Comparison of ENCODE assay signal across 27 mouse cellular contexts in genomic region chr10:89868211-89868610, GRCm38 (mm10). TPM values are rescaled to one million over a fixed set of nuclear protein-coding genes. Genes with fewer than 3 reads are reported as not detected.
DNase-seq lines count a peak whose midpoint lies in the region; ATAC-seq and TF ChIP-seq lines count a peak whose summit lies in the region.
"Had no signal": no experiment of that assay in that cellular context is flagged by ENCODE, and none has a peak within 500 bp of the region (broad histone marks: within the 10 kb centered on the region; RNA-seq: fewer than 3 reads in every experiment).

No protein-coding gene starts in this region.

- no peak overlapping the region for H3K4me3 ChIP-seq in kidney, embryonic 15.5 days (replicated peaks)
- no peak overlapping the region for H3K4me3 ChIP-seq in kidney, embryonic 16.5 days (ENCODE audit: low read length)
- H3K4me3 ChIP-seq in C2C12 (ENCODE audit: insufficient read depth, poor library complexity, severe bottlenecking), result no peak overlapping the region
- H3K4me3 ChIP-seq in midbrain, embryonic 11.5 days (ENCODE audit: low read depth, low read length), result no peak overlapping the region
- H3K4me3 ChIP-seq: forebrain, embryonic 10.5 days; forebrain, embryonic 13.5 days; heart, adult 2 months; heart, embryonic 10.5 days; heart, embryonic 13.5 days had no signal

- 54% methylated on average over 4 of the region's 4 CpGs for WGBS in kidney, embryonic 15.5 days
- 64% methylated on average over 4 of the region's 4 CpGs for WGBS in kidney, embryonic 16.5 days
- 92% methylated on average over 4 of the region's 4 CpGs for WGBS in midbrain, embryonic 11.5 days

- no peak overlapping the region for H3ac ChIP-seq in C2C12 (ENCODE audit: control insufficient read depth, insufficient read length, low read depth)

- H3K9ac ChIP-seq in kidney, embryonic 15.5 days, result no peak overlapping the region
- no peak overlapping the region for H3K9ac ChIP-seq in kidney, embryonic 16.5 days (replicated peaks; ENCODE audit: low read length)
- no peak overlapping the region for H3K9ac ChIP-seq in midbrain, embryonic 11.5 days (ENCODE audit: low read length)
- H3K9ac ChIP-seq: forebrain, embryonic 13.5 days; heart, embryonic 13.5 days; hindbrain, embryonic 14.5 days had no signal

- no peaks in the 10 kb centered on the region for H3K79me2 ChIP-seq in C2C12 (ENCODE audit: control insufficient read depth, insufficient read depth)

- no peak overlapping the region for H3K4me2 ChIP-seq in kidney, embryonic 15.5 days
- H3K4me2 ChIP-seq in kidney, embryonic 16.5 days (replicated peaks; ENCODE audit: low read depth, low read length), result no peak overlapping the region
- no peak overlapping the region for H3K4me2 ChIP-seq in midbrain, embryonic 11.5 days
- H3K4me2 ChIP-seq: forebrain, embryonic 13.5 days; heart, embryonic 13.5 days; hindbrain, embryonic 14.5 days had no signal

- H3K27ac ChIP-seq in kidney, embryonic 15.5 days, result no peak overlapping the region
- H3K27ac ChIP-seq in kidney, embryonic 16.5 days (ENCODE audit: low read length), result no peak overlapping the region
- H3K27ac ChIP-seq in midbrain, embryonic 11.5 days (ENCODE audit: low read depth, low read length), result no peak overlapping the region
- H3K27ac ChIP-seq: forebrain, embryonic 10.5 days; forebrain, embryonic 13.5 days; heart, adult 2 months; heart, embryonic 10.5 days; heart, embryonic 13.5 days; hindbrain, embryonic 14.5 days; hindbrain, postnatal 0 days had no signal

- DNase-seq in 3T3-L1 (ENCODE audit: low read depth, low spot score), result peak; percentile 67
- no peak for DNase-seq in midbrain, embryonic 11.5 days (ENCODE audit: low spot score, missing footprints)
- DNase-seq in spleen, postnatal 36 days (ENCODE audit: low spot score in 2 of 2), result no peak
- DNase-seq: adrenal gland, postnatal 10 days; adrenal gland, postnatal 36 days; cerebellum, adult 18-20 months; cerebellum, adult 9-10 months; cerebellum, postnatal 14 days; gastrocnemius, postnatal 10 days; gastrocnemius, postnatal 36 days; heart, adult 2 months; heart, postnatal 14 days; heart, postnatal 4 days had no signal

- H3K9me3 ChIP-seq in kidney, embryonic 15.5 days (replicated peaks), result no peaks in the 10 kb centered on the region
- H3K9me3 ChIP-seq in kidney, embryonic 16.5 days (ENCODE audit: low read length), result no peaks in the 10 kb centered on the region
- no peaks in the 10 kb centered on the region for H3K9me3 ChIP-seq in midbrain, embryonic 11.5 days (ENCODE audit: control insufficient read depth, low read length)
- H3K9me3 ChIP-seq: forebrain, embryonic 10.5 days; forebrain, embryonic 13.5 days; heart, embryonic 10.5 days; heart, embryonic 13.5 days had no signal

- 0 out of 2 replicates have a peak, but pooled peaks have one; percentile 30 for ATAC-seq in kidney, embryonic 15.5 days (replicated peaks; ENCODE audit: low FRiP score)
- ATAC-seq in kidney, embryonic 16.5 days (ENCODE audit: low FRiP score, low TSS enrichment), result no peak
- no peak for ATAC-seq in midbrain, embryonic 11.5 days (ENCODE audit: low FRiP score)
- ATAC-seq: forebrain, embryonic 13.5 days; forebrain, embryonic 16.5 days; hindbrain, postnatal 0 days; inflammation-experienced regulatory T-cells, adult 6 months; Patski had no signal

- H3K36me3 ChIP-seq in kidney, embryonic 15.5 days, result no peaks in the 10 kb centered on the region
- H3K36me3 ChIP-seq in kidney, embryonic 16.5 days (ENCODE audit: insufficient read depth, low read length), result no peaks in the 10 kb centered on the region
- H3K36me3 ChIP-seq in C2C12 (ENCODE audit: control insufficient read depth, insufficient read depth), result no peaks in the 10 kb centered on the region
- no peaks in the 10 kb centered on the region for H3K36me3 ChIP-seq in midbrain, embryonic 11.5 days (ENCODE audit: control insufficient read depth, insufficient read depth, low read length)
- H3K36me3 ChIP-seq: forebrain, embryonic 10.5 days; G1E; heart, embryonic 10.5 days; heart, embryonic 13.5 days had no signal

- no peak for TF ChIP-seq CTCF in C2C12 (IDR thresholded peaks at IDR 0.05; ENCODE audit: control insufficient read depth, insufficient read depth, insufficient read length)

- no peaks in the 10 kb centered on the region for H3K79me3 ChIP-seq in C2C12 (ENCODE audit: low read depth)

- peaks cover 6% of the 10 kb centered on the region for H3K4me1 ChIP-seq in kidney, embryonic 15.5 days
- peaks cover under 1% of the 10 kb centered on the region; the same call in 1 of the 2 replicates for H3K4me1 ChIP-seq in kidney, embryonic 16.5 days (ENCODE audit: insufficient read depth, low read length)
- no peaks in the 10 kb centered on the region for H3K4me1 ChIP-seq in midbrain, embryonic 11.5 days (ENCODE audit: control insufficient read depth, insufficient read depth, low read length)

- H3K27me3 ChIP-seq in kidney, embryonic 15.5 days, result peaks cover 18% of the 10 kb centered on the region
- H3K27me3 ChIP-seq in kidney, embryonic 16.5 days (ENCODE audit: insufficient read depth, low read length), result peaks cover 8% of the 10 kb centered on the region
- no peaks in the 10 kb centered on the region for H3K27me3 ChIP-seq in C2C12 (ENCODE audit: control insufficient read depth, insufficient read depth, insufficient read length)
- H3K27me3 ChIP-seq in midbrain, embryonic 11.5 days (ENCODE audit: control insufficient read depth, insufficient read depth, low read length), result no peaks in the 10 kb centered on the region; the same call in 1 of the 2 replicates
- H3K27me3 ChIP-seq: CH12.LX; forebrain, embryonic 13.5 days had no signal

TF ChIP-seq in C2C12, 6 proteins besides CTCF, POLR2A, EP300 and RAD21:
- TF ChIP-seq USF1 (IDR thresholded peaks at IDR 0.05; ENCODE audit: low read depth), result peak; percentile 46
- TF ChIP-seq FOSL1 (IDR thresholded peaks at IDR 0.05; ENCODE audit: insufficient read depth, low read length, poor library complexity, severe bottlenecking), result no peak

RNA-seq across cellular contexts. Expression of gene Anks1b, which starts 5.1 kb away (rescaled TPM):
- 2.5 and 4.1 TPM in 2 replicates for polyA plus RNA-seq in kidney, embryonic 15.5 days (2015; fragmentation: Nextera tagmentation; extraction: Ambion mirVana)
- polyA plus RNA-seq in kidney, embryonic 16.5 days (2015; fragmentation: Nextera tagmentation; extraction: Ambion mirVana), result 2.2 and 3.5 TPM in 2 replicates
- 0.27 TPM for polyA plus RNA-seq in C2C12 (2012; fragmentation: generic; extraction: Trizol)
- 3.7 and 5.4 TPM in 2 replicates for polyA plus RNA-seq in midbrain, embryonic 11.5 days (2014; fragmentation: Nextera tagmentation; extraction: Ambion mirVana)
- polyA plus RNA-seq: G1E had no signal
